Mouse (Mus musculus) adrenal gland, adult 10 weeks (tissue): ENCODE results near the gene Lhx3. TPM values are rescaled to one million over a fixed set of nuclear protein-coding genes. Genes with fewer than 3 reads are reported as not detected.

ENCODE experiments used
- polyA plus RNA-seq: library from polyadenylated mRNA; stranded (reverse); fragments of 350-450 nt; fragmentation: Illumina TruSeq; extraction: RNeasy Lipid Tissue Mini Kit (QIAGEN cat#74804); gene quantifications from one replicate; pipeline ENCODE4 v1.2.3, GENCODE M21; 2014; ENCODE audit warnings: low read depth, low replicate concordance

Lhx3 gene
- not detected for polyA plus RNA-seq

GRCm38 (mm10) chr2:26208126-26208789 is at the start of gene Lhx3:
TSS of gene Lhx3 (minus strand) at chr2:26208289.

DNA sequence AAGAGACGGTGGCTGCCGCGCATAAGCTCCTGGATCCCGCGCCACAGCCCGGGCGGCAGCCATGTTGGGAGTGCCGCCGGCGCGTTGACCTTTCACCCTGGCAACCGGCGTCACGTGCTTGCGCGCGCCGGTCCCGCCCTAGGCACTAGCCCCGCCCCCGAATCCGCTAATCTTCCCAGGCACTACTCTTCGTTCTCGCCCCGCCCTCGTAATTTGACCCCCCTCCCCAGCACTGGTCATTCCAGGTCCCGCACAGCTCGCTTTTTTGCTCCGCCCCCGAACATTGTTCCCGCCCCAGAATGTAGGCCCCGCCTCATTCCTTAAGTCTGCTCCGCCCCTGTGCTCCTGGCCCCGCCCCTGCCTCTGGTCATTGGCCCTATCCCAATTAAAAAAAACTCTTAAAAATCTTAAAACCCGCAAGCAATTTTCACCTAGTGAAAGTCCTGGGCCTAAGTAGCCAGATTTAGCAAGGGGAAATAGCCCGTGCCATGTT is 29.2 kb upstream of the Lhx3 start, which contains the start of gene Qsox2:
TSS of gene Qsox2 (minus strand) at position 236 of the 493 bp plus-strand sequence.

Other genes with a start within 250 kb of the Lhx3 start
- 33.2 TPM for gene Camsap1, start 225.0 kb downstream of the Lhx3 start, polyA plus RNA-seq
- 22.3 TPM for gene Ubac1, start 186.5 kb downstream of the Lhx3 start, polyA plus RNA-seq
- 17.0 TPM for gene Nacc2, start 85.1 kb downstream of the Lhx3 start, polyA plus RNA-seq
- gene Qsox2, start 29.2 kb upstream of the Lhx3 start, polyA plus RNA-seq = 21.0 TPM
- 0.29 TPM for gene Ccdc187, start 86.3 kb upstream of the Lhx3 start, polyA plus RNA-seq
- gene Gpsm1, start 107.2 kb upstream of the Lhx3 start, polyA plus RNA-seq = 0.64 TPM
- 1.4 TPM for gene Dnlz, start 143.8 kb upstream of the Lhx3 start, polyA plus RNA-seq
- not detected for gene Card9, start 152.6 kb upstream of the Lhx3 start, polyA plus RNA-seq
- gene Snapc4, start 172.4 kb upstream of the Lhx3 start, polyA plus RNA-seq = 13.1 TPM
- gene Entr1, start 181.0 kb upstream of the Lhx3 start, polyA plus RNA-seq = 36.0 TPM
- 199 TPM for gene Pmpca, start 181.1 kb upstream of the Lhx3 start, polyA plus RNA-seq
- gene Inpp5e, start 200.9 kb upstream of the Lhx3 start, polyA plus RNA-seq = 9.9 TPM
- 52.7 TPM for gene Sec16a, start 236.9 kb upstream of the Lhx3 start, polyA plus RNA-seq